Mouse (Mus musculus): ENCODE measurements around the gene C1s2. TPM values are rescaled to one million over a fixed set of nuclear protein-coding genes. Genes with fewer than 3 reads are reported as not detected.
"Not testable (repeated sequence)": the region's sequence is repeated elsewhere in the genome, so short reads cannot be mapped to it uniquely, and the experiment has no call there.

C1s2 gene
- total RNA-seq, 2 experiments from 2014 or later = not detected

DNA sequence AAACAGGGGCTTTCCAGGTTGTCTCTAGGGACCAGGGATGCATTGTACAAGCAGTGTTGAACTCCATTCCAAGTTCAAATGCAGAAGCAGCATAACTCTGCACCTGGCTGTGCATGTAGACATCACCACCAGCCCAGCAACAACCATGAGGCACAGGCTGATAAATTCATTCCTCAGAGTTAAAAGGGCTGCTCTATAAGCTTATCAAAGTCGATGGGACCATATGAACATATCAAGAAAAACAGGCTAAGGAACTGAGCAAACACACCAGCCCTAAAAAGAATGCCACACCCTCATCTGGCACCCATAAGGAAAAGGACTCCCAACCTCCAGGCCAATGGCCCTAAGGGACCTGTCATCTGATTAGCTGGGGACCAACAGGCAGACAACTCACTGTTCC lies 10.5 kb upstream of the C1s2 start:
- ATAC-seq (replicated peaks; ENCODE audit: low FRiP score, poor library complexity, severe bottlenecking) = peak; percentile 89

- ATAC-seq (replicated peaks; ENCODE audit: low FRiP score, poor library complexity, severe bottlenecking) = peak; percentile 69
Measured at GRCm38 (mm10) chr6:124640997-124641396, 5.1 kb upstream of the C1s2 start.

DNA sequence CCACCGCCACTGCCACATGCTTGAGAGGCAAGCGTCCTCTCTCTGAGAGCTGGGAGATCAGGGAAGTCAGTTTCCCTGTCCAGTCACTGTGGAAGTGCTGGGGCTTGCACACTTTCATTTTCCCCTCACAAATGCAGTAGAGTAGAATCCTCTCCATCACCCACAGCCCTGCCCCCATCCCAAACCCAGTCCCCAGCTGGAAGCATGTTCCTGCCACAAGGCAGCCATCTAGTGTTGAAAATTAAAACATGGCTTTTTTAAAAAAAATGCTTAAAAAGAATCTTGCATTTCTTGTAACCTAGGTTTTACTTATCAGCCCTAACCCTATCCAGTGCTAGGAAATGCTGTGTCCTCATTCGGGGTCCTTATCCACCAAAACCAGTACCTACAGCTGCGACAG lies 4.2 kb upstream of the C1s2 start:
- no peak for ATAC-seq (replicated peaks; ENCODE audit: low FRiP score, poor library complexity, severe bottlenecking)

- ATAC-seq (replicated peaks; ENCODE audit: low FRiP score, poor library complexity, severe bottlenecking) = not testable (repeated sequence)
Measured at GRCm38 (mm10) chr6:124636858-124637460, 1.1 kb upstream of the C1s2 start.

DNA sequence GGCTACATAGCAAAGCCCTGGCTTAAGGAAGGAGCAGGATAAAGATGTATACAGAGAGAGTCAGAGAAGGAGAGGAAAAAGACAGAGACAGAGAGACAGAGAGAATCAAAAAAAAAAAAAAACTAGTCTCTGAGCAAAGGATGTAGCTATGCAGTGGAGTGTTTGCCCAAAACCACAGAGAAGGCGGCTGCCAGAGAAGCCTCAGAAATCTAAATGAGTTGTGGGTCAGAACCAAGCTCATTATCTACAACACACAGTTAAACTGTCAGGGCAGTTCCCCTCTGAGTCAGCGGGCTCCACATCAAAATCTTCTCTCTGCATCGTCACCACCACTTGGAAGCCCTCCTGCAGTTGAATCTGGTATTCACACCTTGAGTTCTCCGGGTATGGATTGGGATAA lies 5.1 kb downstream of the C1s2 start:
- ATAC-seq (replicated peaks; ENCODE audit: low FRiP score, poor library complexity, severe bottlenecking) = no peak

DNA sequence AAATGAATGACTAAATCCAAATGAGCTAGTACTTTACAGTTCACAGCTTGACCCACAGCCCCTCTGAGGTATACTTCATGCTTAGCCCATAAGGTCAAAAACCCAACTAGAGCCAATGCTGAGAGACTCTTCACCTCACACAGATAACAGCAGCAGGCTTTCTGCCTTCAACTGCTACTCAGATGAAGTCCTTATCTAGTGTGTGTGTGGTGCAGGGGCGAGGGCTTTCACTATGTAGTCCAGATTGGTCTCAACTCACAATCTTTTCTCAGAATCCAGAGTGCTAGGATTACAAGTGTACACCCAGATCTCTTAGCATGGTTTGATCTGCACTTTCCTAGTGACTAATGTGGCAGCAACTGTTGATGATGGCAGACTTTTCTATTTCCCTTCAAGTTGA lies 9.7 kb downstream of the C1s2 start:
- not testable (repeated sequence) for ATAC-seq (replicated peaks; ENCODE audit: low FRiP score, poor library complexity, severe bottlenecking)

- ATAC-seq (replicated peaks; ENCODE audit: low FRiP score, poor library complexity, severe bottlenecking) = no peak
Measured at GRCm38 (mm10) chr6:124625612-124626011, 10.3 kb downstream of the C1s2 start.

DNA sequence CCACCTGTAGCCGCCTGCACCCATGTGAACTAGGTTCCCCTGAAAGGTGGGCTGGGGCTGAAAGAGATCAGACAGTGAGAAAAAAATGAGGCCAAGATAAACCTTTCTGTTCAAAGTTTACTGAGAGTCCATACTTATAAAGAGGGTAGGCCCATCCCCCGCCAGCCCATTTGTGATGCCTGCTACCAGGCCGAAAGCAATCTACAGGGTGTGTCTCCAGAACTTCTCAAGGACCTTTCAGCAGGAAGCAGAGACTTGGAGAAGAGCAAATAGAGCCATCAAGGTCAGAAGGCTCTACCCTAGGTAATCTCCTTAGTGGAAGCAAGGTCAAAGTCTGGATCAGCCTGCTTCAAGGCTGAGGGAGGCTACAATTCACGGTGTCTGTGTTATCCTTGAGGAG lies 33.9 kb downstream of the C1s2 start:
- no peak for ATAC-seq (replicated peaks; ENCODE audit: low FRiP score, poor library complexity, severe bottlenecking)

GRCm38 (mm10) chr6:124593121-124593520 lies 42.8 kb downstream of the C1s2 start:
- ATAC-seq (replicated peaks; ENCODE audit: low FRiP score, poor library complexity, severe bottlenecking) = no peak

DNA sequence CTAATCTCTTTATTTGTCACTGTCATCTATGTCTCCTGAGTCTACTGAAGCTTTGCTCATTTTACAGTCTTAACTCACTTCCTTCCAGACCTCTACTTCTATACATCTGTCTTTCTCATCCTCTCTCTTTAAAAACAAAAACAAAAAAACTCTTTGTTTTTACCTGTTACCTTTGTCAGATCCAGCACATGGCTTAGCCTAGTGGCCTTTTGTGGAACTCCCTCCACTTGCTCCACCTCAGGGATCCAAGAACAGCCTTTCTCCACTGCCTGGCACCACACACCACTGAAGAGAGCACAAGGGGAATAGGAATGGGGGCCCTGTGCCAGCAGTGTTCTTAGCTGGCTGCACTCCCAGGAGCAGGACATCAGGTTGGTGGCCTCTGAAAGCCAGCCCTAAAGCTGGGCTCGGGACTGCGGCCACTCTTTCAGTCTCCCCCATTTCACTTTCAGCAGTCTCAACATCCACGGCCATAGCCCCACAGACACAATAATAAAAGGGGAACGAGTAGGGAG lies 43.6 kb downstream of the C1s2 start:
- no peak for ATAC-seq (replicated peaks; ENCODE audit: low FRiP score, poor library complexity, severe bottlenecking)

- no peak for ATAC-seq (replicated peaks; ENCODE audit: low FRiP score, poor library complexity, severe bottlenecking)
Measured at GRCm38 (mm10) chr6:124588771-124589170, 47.1 kb downstream of the C1s2 start.

DNA sequence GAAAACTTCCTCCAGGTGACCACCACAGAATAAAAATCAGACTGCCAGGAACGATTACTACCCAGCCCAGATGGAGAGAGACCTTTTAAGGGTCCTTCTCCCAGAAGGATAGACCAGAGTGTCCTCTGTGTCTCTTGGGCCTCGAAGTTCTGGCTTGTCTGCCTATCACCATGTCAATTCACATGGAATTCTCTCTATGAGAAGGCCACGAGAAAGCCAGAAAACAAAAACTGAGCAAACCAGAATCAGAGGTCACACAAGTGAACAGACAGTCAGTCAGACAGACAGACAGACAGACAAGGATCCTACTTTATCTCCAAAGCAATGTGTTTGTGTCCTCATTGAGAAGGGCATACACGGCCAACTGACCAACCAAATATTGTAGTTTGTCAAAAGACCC lies 49.6 kb downstream of the C1s2 start:
- no peak for ATAC-seq (replicated peaks; ENCODE audit: low FRiP score, poor library complexity, severe bottlenecking)

DNA sequence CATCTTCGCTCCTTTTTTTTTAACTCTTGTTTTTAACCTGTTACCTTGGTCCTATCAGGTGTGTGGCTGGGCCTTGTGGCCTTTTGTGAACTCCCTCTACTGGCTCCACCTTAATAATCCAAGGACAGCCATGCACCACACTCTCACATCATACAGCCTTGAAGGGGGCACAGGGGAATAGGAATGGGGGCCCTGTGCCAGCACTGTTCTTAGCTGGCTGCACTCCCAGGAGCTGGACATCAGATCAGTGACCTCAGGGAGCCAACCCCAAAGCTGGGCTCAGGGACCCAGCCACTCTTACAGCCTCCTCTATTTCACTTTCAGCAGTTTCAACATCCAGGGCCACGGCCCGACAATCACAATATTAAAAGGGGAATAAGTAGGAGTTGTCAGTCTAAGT lies 50.1 kb downstream of the C1s2 start:
- ATAC-seq (replicated peaks; ENCODE audit: low FRiP score, poor library complexity, severe bottlenecking) = no peak

GRCm38 (mm10) chr6:124584935-124585334 lies 51.0 kb downstream of the C1s2 start:
- no peak for ATAC-seq (replicated peaks; ENCODE audit: low FRiP score, poor library complexity, severe bottlenecking)

DNA sequence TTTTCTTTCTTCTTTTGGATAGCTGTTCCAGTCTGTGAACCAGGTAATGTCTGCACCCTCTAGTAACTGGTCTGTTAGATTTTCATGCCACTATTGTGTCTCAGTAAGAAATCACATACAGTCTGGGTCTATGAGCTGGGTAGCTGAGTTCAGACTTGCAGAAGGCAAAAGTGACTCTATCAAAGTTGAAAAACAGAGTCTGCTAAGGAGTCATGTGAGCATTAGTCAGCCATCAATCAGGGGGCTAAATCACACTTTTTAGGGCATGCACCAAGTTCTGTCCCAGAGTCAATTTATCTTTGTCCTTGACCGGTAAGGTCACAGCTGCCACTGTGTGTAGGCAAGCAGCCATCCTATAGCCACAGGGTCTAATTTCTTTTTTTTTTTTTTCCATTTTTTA lies 53.7 kb downstream of the C1s2 start:
- no peak for ATAC-seq (replicated peaks; ENCODE audit: low FRiP score, poor library complexity, severe bottlenecking)

- 0 out of 2 replicates have a peak, but pooled peaks have one; percentile 14 for ATAC-seq (replicated peaks; ENCODE audit: low FRiP score, poor library complexity, severe bottlenecking)
Measured at GRCm38 (mm10) chr6:124580155-124580554, 55.7 kb downstream of the C1s2 start.

DNA sequence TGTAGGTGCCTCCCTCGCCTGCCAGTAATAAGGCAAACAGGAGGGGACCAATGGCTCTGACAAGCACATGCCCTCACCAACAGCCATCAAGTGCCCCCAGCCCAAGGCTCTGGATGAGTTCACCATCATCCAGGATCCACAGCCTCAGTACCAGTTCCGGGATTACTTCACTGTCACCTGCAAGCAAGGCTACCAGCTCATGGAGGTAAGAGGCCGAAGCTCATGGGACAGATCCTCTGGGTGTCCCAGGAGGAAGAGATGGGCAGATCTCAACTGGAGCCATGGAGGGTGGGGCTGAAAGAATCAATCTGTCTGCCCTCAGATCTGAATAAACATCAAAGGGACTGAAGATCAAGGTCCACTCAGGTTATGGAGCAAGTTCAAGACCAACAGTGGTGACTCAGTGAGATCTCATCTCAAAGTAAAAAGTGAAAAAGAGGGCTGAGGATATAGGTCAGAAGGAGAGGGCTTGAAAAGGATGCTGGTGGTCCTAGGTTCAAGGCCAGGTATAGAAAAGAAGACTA lies 60.7 kb downstream of the C1s2 start:
- not testable (repeated sequence) for ATAC-seq (replicated peaks; ENCODE audit: low FRiP score, poor library complexity, severe bottlenecking)

Other genes starting within 250 kb of the C1s2 start
- 0.84 and 5.0 TPM in 2 replicates for gene Pex5, start 221.0 kb downstream of the C1s2 start, total RNA-seq (2015; ENCODE audit: low replicate concordance)
- 3.7 and 6.3 TPM in 2 replicates for gene Pex5, start 221.0 kb downstream of the C1s2 start, total RNA-seq (2017; ENCODE audit: low replicate concordance)
- 6.1 TPM in 1 of 2 replicates, not detected in the other for gene Clstn3, start 171.3 kb downstream of the C1s2 start, total RNA-seq (2015; ENCODE audit: low replicate concordance)
- 0.68 and 1.0 TPM in 2 replicates for gene Clstn3, start 171.3 kb downstream of the C1s2 start, total RNA-seq (2017; ENCODE audit: low replicate concordance)
- gene C1rl, start 143.0 kb downstream of the C1s2 start, total RNA-seq (2015; ENCODE audit: low replicate concordance) = 1.8 and 4.2 TPM in 2 replicates
- gene C1rl, start 143.0 kb downstream of the C1s2 start, total RNA-seq (2017; ENCODE audit: low replicate concordance) = 0.39 and 0.91 TPM in 2 replicates
- gene C1ra, start 123.7 kb downstream of the C1s2 start, total RNA-seq (2015; ENCODE audit: low replicate concordance) = 5.4 TPM in 1 of 2 replicates, not detected in the other
- gene C1ra, start 123.7 kb downstream of the C1s2 start, total RNA-seq (2017; ENCODE audit: low replicate concordance) = 0.51 and 2.4 TPM in 2 replicates
- gene C1s1, start 93.7 kb downstream of the C1s2 start, total RNA-seq (2015; ENCODE audit: low replicate concordance) = 0.84 TPM in 1 of 2 replicates, not detected in the other
- 1.4 TPM in 1 of 2 replicates, not detected in the other for gene C1s1, start 93.7 kb downstream of the C1s2 start, total RNA-seq (2017; ENCODE audit: low replicate concordance)
- not detected in 2 replicates for gene C1rb, start 65.8 kb downstream of the C1s2 start, total RNA-seq (2015; ENCODE audit: low replicate concordance)
- not detected in 2 replicates for gene C1rb, start 65.8 kb downstream of the C1s2 start, total RNA-seq (2017; ENCODE audit: low replicate concordance)
- 452 and 538 TPM in 2 replicates for gene Lpcat3, start 26.9 kb upstream of the C1s2 start, total RNA-seq (2015; ENCODE audit: low replicate concordance)
- gene Lpcat3, start 26.9 kb upstream of the C1s2 start, total RNA-seq (2017; ENCODE audit: low replicate concordance) = 191 and 249 TPM in 2 replicates
- 103 and 153 TPM in 2 replicates for gene Emg1, start 76.1 kb upstream of the C1s2 start, total RNA-seq (2015; ENCODE audit: low replicate concordance)
- 69.4 and 86.4 TPM in 2 replicates for gene Emg1, start 76.1 kb upstream of the C1s2 start, total RNA-seq (2017; ENCODE audit: low replicate concordance)
- 61.2 and 143 TPM in 2 replicates for gene Phb2, start 76.3 kb upstream of the C1s2 start, total RNA-seq (2015; ENCODE audit: low replicate concordance)
- 76.0 and 79.9 TPM in 2 replicates for gene Phb2, start 76.3 kb upstream of the C1s2 start, total RNA-seq (2017; ENCODE audit: low replicate concordance)
- 39.3 and 91.8 TPM in 2 replicates for gene Ptpn6, start 102.6 kb upstream of the C1s2 start, total RNA-seq (2015; ENCODE audit: low replicate concordance)
- 91.8 and 94.2 TPM in 2 replicates for gene Ptpn6, start 102.6 kb upstream of the C1s2 start, total RNA-seq (2017; ENCODE audit: low replicate concordance)
- gene Grcc10, start 105.3 kb upstream of the C1s2 start, total RNA-seq (2015; ENCODE audit: low replicate concordance) = 26.0 and 63.4 TPM in 2 replicates
- 21.9 and 23.3 TPM in 2 replicates for gene Grcc10, start 105.3 kb upstream of the C1s2 start, total RNA-seq (2017; ENCODE audit: low replicate concordance)
- gene Gm45234, start 119.9 kb upstream of the C1s2 start, total RNA-seq (2015; ENCODE audit: low replicate concordance) = not detected in 2 replicates
- gene Gm45234, start 119.9 kb upstream of the C1s2 start, total RNA-seq (2017; ENCODE audit: low replicate concordance) = not detected in 2 replicates
- 9.4 and 13.8 TPM in 2 replicates for gene Atn1, start 120.4 kb upstream of the C1s2 start, total RNA-seq (2015; ENCODE audit: low replicate concordance)
- gene Atn1, start 120.4 kb upstream of the C1s2 start, total RNA-seq (2017; ENCODE audit: low replicate concordance) = 0.15 and 0.51 TPM in 2 replicates
- not detected in 2 replicates for gene Eno2, start 133.6 kb upstream of the C1s2 start, total RNA-seq (2015; ENCODE audit: low replicate concordance)
- not detected in 2 replicates for gene Eno2, start 133.6 kb upstream of the C1s2 start, total RNA-seq (2017; ENCODE audit: low replicate concordance)
- gene Lrrc23, start 143.6 kb upstream of the C1s2 start, total RNA-seq (2015; ENCODE audit: low replicate concordance) = not detected in 2 replicates
- not detected in 2 replicates for gene Lrrc23, start 143.6 kb upstream of the C1s2 start, total RNA-seq (2017; ENCODE audit: low replicate concordance)
- gene Spsb2, start 172.6 kb upstream of the C1s2 start, total RNA-seq (2015; ENCODE audit: low replicate concordance) = 3.4 and 9.7 TPM in 2 replicates
- gene Spsb2, start 172.6 kb upstream of the C1s2 start, total RNA-seq (2017; ENCODE audit: low replicate concordance) = 7.6 and 8.2 TPM in 2 replicates
- gene Tpi1, start 178.2 kb upstream of the C1s2 start, total RNA-seq (2015; ENCODE audit: low replicate concordance) = 19.1 and 64.1 TPM in 2 replicates
- gene Tpi1, start 178.2 kb upstream of the C1s2 start, total RNA-seq (2017; ENCODE audit: low replicate concordance) = 17.7 and 17.9 TPM in 2 replicates
- gene Usp5, start 193.4 kb upstream of the C1s2 start, total RNA-seq (2015; ENCODE audit: low replicate concordance) = 35.6 and 60.5 TPM in 2 replicates
- gene Usp5, start 193.4 kb upstream of the C1s2 start, total RNA-seq (2017; ENCODE audit: low replicate concordance) = 41.2 and 53.1 TPM in 2 replicates
- 529 and 565 TPM in 2 replicates for gene Cdca3, start 193.5 kb upstream of the C1s2 start, total RNA-seq (2015; ENCODE audit: low replicate concordance)
- 409 and 459 TPM in 2 replicates for gene Cdca3, start 193.5 kb upstream of the C1s2 start, total RNA-seq (2017; ENCODE audit: low replicate concordance)
- gene Gnb3, start 204.2 kb upstream of the C1s2 start, total RNA-seq (2015; ENCODE audit: low replicate concordance) = not detected in 2 replicates
- gene Gnb3, start 204.2 kb upstream of the C1s2 start, total RNA-seq (2017; ENCODE audit: low replicate concordance) = not detected in 2 replicates
- gene P3h3, start 221.7 kb upstream of the C1s2 start, total RNA-seq (2015; ENCODE audit: low replicate concordance) = 1.1 and 2.5 TPM in 2 replicates
- 0.83 and 3.0 TPM in 2 replicates for gene P3h3, start 221.7 kb upstream of the C1s2 start, total RNA-seq (2017; ENCODE audit: low replicate concordance)
- not detected in 2 replicates for gene Gpr162, start 227.9 kb upstream of the C1s2 start, total RNA-seq (2015; ENCODE audit: low replicate concordance)
- not detected in 2 replicates for gene Gpr162, start 227.9 kb upstream of the C1s2 start, total RNA-seq (2017; ENCODE audit: low replicate concordance)

Data from erythroid progenitor cell, adult 5-6 weeks (primary cell).